Mouse (Mus musculus) mature B cell (primary cell): ENCODE results near the gene Erlin1.

ENCODE experiments used
- in situ Hi-C: fragments of 300-500 bp; cut with MboI; formaldehyde crosslinking; loops from 2 replicates; pipeline ENCODE4 v1.14.3; 2019

Erlin1 gene

GRCm38 (mm10) chr19:43998802-43999527 is 70.6 kb downstream of the Erlin1 start:
- in situ Hi-C loops, result no loop called here

- in situ Hi-C loops, result no loop called here
These were observed 71.5 kb downstream of the Erlin1 start for GRCm38 (mm10) chr19:43998101-43998500.

GRCm38 (mm10) chr19:43995427-43995826 is 74.2 kb downstream of the Erlin1 start:
- in situ Hi-C loops, result no loop called here

GRCm38 (mm10) chr19:43992464-43992863 is 77.1 kb downstream of the Erlin1 start:
- in situ Hi-C loops, result no loop called here

DNA sequence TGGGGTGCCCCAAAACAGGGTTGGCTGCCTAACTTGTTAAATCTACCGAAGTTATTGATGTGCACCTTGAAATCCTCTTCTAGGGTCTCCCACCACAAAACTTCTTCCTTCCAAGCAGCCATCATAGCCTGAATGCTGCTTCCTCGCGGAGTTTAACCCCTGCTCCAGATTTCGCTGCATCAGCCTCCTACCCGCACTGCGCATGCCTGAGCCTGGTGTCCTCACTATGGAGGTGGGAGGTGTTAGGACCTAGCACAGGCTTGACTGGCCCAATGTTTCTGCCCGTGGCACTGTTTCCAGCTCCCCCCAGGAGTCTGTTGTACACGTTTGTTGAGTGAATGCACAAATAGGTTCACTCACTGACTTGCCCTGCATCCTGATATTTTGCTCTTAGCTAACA is 79.2 kb downstream of the Erlin1 start:
- in situ Hi-C loops, result no loop called here

GRCm38 (mm10) chr19:43986069-43986794 is 83.4 kb downstream of the Erlin1 start, which contains the start of gene Cpn1:
TSS of gene Cpn1 (minus strand) at chr19:43986556.
- in situ Hi-C loops, result no loop called here
